Mouse (Mus musculus) mouse embryonic stem cell (cell line): ENCODE data around the gene Myl7.
"Not testable (repeated sequence)": the region's sequence is repeated elsewhere in the genome, so short reads cannot be mapped to it uniquely, and the experiment has no call there.

ENCODE experiments used
- in situ Hi-C, 2 experiments: fragments of 300-500 bp; cut with MboI; formaldehyde crosslinking; loops; 1 replicate in 1 of 2; 3 replicates in 1 of 2; pipeline ENCODE4 v1.14.3; 2019 to 2020; ENCODE audit warnings: low sequenced_read_pairs in 2 of 2, low pct_unique_long_range_greater_than_20kb in 1 of 2, mixed read lengths in 1 of 2; ENCODE audit not compliant: unreplicated experiment in 1 of 2

Gene Myl7

DNA sequence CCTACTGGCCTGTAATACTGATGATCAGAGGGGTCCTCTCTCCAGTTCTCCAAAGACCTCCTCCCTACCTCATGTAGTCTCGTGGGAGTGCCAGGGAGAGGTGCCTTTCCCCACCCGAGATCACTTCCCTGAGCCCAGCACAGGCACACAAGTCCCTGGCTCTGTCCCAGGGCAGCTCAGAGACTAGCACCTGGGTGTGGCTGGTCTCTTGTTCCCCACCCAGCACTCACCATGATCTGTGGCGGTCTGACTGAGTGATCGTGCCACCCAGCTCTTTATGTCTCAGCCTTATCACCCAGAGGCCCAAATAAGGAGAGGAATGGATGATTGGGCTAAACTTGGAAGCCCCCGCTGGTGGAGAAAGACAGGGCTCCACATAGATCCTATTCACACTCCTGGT lies at the start of gene Myl7:
Myl7 (minus strand) TSS at position 252 of the 400 bp plus-strand sequence.
- in situ Hi-C loops, result no loop called here

DNA sequence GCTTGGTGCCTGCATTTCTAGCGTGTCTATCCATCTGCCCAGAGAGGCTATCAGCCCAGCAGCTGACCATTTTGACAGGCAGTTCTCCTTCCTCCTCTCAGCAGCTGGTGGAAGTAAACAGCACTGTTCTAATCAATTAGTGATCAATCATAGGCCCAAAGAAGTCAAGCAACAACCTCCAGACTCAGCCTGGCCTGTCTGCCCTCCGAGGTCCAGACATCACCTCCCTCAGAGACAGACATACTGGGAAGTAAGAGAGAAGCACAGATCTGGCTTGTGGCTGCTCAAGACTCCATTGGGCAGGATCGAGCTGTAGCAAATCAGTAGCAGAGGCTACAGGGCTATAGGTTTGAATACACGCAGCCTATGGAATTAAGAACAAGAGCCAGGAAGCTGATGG lies 49.2 kb upstream of the Myl7 start:
- in situ Hi-C loops, result no loop called here

DNA sequence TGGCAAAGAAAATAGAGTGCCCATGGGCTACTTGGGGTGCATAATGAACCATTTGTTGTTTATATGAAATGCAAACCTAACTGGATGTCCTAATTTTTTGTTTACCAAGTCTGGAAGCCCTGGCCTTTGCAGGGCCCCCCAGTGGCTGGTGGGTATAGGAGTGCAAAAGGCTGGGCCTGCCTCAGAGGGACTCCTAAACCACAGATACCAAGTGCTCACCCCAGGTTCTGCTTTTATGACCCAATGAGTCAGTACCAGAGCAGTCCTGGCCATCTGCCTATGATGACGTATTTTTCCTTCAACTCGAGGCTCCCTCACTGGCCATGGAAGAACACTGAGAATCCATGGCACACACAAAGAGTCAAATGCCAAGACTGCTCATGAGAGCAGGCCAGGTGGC lies 46.5 kb upstream of the Myl7 start:
- in situ Hi-C loops, result no loop called here

DNA sequence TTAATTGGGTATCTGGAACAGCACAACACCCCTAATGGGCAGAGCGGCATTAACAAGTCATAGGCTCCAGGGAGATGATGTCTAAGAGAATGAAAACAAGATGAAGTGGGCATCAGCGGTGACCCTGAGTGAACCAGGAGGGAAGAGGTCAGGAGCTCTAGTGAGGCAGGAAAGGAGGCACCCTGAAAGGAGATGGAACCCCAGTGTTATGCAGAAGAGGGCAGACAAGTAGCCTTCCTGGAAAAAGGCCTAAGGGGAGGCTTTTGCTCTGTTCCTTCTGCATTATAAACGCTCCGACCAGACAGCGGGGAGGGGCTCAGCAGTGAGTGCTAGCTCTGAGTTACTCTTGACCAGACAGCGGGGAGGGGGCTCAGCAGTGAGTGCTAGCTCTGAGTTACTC lies 44.4 kb upstream of the Myl7 start:
- in situ Hi-C loops, result no loop called here

DNA sequence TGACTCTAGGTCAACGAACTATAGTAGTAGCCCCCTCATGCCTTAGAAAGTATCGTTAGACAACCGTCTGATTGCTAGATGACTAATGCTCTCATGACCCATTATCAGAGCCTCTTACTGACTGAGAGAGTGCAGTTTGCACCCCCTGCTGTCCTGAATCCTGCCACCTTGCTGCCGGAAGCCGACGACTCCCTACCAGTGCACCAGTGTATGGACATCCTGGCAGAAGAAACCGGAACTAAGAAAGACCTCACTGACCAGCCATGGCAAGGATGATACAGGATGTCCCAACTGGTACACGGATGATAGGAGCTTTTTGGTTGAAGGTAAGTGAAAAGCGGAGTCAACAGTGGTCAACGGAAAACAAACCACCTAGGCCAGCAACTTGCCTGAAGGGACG lies 35.9 kb upstream of the Myl7 start:
- in situ Hi-C loops, result not testable (repeated sequence)

DNA sequence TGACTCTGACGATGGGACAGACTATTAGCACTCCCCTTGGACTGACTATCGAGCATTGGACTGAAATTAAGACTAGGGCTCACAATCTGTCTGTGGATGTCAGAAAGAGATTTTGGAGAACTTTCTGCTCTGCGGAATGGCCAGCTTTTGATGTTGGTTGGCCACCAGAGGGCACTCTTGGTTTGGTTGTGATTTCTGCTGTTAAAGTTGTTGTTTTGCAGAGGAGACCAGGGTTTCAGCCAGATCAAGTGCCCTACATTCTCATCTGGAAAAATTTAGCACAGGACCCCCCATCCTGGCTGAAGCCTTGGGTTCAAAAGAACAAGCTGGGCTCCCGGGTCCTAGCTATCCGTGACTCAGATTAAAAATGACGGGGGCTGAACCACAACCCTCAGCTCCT lies 33.4 kb upstream of the Myl7 start:
- in situ Hi-C loops, result not testable (repeated sequence)

DNA sequence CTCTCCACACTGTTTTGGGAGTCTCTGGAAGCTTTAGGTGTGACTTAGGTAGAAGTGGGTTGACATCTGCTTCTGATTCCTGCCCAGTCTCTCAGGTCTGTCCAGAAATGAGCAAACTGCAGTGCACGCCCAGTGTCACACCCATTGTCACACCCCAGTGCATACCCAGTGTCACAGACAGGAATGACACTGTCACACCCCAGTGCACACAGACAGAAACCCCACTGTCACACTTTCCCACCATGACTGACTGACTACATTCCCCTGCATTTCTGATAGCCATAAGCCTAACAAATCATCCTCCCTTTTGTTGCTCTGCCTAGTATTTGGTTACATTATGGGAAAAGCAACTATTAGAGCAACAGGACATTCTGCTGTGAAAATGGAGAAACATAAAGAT lies 32.0 kb upstream of the Myl7 start:
- in situ Hi-C loops, result no loop called here

DNA sequence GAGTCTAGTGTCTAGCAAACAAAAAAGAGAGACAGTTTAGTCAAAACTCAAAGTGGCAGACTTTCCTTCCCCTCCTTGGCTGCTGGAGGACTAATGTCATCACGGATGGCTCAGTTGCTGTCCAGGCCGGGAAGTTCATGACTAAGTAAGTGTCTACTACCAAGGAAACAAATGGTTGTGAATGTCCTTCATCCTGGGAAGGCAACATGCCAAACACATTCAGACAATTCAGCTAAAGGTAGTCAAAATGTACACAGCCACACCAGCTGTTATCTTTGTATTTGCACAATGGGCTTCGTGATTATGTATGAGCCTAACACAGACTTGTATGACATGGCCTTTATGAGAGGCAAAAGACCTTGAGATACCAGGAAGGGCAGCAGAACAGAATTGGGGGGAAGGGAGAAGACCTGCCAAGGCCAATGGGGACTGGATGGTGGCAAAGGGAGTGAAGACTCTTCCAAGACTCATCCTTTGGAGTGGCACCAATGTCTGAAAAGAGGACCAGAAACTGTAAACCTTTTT lies 28.2 kb upstream of the Myl7 start:
- in situ Hi-C loops, result no loop called here

DNA sequence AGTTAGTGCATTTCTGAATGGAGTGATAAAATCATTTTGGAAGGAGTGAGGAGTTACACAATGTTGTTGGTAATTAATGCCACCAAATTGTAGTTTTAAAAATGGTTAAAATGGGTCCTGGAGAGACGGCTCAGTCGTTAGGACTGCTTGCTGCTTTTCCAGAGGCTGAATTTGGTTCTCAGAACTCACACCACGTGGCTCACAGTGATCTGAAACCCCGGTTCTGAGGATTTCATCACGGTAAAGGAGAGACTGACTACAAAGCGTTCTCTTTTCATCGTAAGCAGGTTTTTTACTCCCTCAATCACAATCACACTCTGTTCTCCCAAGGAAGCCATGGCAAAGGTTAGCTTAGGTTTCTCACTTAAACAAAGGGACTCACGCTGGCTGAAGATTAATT lies 26.1 kb upstream of the Myl7 start:
- in situ Hi-C loops, result no loop called here

DNA sequence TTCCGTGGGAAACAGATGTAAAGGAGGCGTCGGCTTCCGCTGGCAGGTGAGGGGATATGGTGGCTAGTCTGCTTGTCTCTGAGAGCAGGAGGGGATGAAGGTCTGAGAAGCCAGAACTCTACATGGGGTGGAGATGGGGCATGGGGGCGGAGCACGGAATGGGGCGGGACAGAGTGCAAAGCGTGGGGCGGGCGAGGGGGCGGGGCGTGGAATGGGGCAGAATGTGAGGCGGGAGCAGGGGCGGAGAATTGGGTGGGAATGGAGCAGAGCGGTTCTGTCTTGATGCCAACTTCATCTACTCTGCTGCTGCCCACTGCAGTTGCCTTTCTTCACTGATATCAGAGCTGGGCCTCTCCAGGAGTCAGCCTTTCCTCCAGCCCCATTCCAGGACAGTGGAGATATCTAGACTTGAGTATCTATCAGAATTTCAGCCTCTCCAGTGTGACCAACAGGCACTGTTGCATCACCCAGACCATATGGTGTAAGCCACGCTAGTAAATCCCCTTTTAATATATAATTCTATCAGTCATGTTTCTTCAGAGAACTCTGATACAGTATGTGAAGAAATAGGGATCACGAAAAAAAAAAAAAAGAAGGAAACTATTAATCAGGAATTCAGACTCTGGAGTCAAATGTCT lies 21.9 kb upstream of the Myl7 start:
- in situ Hi-C loops, result no loop called here

DNA sequence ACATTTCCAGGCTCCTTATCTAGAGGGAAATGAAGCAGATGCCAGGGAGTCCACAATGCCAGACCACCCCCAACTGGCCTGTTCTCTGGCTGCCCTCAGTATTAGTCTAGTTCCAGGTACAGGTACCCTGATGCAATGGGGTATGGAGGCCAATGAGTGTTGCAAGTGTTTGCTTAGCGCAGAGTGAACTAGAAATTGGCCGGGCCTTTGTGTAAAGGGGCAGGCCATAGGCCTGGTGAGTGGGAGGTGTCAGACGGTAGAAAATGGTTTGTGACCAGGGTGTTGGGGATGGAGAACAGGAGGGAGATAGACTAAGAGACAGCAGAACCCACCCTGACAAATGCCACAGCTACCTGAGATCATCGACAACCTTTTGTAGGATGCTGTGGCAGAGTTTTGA lies 21.0 kb upstream of the Myl7 start:
- in situ Hi-C loops, result no loop called here

DNA sequence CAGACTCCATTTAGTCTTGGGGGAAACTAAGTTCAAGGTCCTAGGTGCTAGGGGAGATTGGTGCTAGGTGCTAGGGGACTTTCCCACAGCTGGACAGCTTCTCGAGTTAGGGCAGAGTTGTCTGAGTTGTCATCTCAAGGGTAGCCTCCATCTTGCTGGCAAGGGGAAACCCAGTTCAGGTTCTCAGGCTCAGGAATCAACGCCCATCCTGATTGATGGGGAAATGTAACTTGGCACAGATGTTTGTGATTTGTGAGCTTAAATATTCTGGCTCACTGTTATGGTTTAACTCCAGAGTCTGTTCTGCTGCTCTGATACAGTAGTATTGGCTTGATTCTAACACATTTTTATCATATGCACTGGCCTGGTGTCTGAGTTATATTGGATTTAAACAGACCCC lies 19.5 kb upstream of the Myl7 start:
- in situ Hi-C loops, result no loop called here

DNA sequence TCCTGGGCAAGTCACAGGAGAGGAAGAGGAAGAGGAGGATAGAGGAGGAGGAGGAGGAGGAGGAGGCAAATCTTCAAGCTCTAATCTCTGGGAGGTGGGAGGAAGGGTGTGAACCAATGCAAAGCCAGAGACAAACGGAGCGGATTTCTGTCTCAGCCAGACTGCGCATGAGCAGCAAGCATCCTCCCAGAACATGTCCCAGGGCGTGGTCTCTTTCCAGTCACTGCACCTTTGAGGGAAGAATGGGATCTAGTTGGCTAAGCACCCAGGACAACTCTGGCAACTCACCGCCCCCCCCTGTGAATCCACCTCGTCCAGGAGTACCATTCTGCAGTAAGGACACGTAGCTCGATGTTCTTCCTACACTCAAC lies 17.6 kb upstream of the Myl7 start:
- in situ Hi-C loops, result no loop called here

DNA sequence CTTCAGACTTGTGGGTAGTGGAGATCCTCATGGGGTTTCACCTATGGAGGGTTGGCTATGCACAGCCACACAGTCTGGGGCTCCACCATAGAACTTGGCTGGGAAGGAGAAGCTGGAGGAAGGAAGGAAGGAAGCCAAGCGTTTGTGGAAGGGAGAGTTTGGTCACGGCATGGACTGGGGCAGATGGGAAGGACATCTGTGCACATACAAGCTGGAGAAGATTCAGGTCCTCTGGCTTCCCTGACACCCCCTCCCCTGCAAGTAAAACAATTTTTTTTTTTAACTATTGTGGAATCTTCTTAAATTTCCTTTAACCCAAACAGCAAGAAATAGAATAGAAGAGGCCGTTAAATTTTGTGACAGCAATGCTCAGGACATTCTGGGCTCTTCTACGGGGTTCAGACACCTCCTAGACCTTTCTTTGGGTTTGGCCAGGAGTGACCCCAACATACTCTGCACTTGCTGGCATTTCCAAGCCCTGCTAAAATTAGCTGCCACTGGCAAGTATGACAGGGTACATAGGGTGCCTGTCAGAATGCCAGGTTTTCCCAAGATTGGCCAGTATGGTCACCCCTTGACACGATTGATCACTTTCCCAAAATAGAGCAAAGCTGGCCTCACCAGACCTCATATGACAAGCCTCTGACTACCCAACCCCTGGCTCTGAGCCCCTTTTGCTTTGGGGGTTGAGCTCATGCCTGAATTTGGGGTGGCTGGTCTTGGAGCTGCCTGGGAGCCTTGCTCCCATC lies 17.0 kb upstream of the Myl7 start:
- in situ Hi-C loops, result no loop called here

DNA sequence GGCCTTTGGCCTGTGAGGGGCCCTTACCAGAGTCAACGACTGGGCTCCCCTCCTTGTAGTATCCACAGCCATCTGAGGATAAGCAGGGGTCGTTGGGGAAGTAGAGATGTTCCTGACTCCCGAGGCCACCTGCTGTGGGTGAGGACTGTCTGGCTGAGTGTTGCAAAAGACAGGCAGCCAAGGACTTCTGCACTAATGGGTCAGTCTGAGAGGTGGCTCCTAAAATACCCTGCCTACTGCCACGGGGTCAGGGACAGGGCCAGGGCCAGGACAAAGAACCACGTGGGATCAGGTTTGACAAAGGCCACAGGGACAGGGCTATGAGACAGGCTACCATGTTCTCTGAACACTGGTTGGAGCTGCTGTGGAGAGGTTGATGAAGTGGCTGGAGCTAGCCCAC lies 16.4 kb upstream of the Myl7 start:
- in situ Hi-C loops, result no loop called here

DNA sequence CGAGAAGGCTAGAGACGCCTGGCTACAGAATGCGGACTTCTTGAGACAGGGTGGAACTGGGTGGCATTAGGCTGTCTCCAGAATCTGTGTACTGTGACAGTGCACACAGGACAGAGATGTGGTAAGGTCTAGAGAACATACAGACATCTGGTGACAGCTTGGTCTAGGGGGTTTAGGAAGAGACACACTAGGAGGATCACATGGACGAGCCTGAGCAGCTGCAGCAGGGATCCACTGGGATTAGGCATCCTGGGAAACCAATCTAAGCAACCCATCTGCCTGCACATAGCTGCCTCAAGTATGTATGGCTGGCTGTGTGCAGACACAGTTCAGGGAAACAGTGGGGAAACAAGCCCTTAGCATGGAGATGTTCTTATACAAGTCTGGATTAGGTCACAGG lies 15.4 kb upstream of the Myl7 start:
- in situ Hi-C loops, result no loop called here

DNA sequence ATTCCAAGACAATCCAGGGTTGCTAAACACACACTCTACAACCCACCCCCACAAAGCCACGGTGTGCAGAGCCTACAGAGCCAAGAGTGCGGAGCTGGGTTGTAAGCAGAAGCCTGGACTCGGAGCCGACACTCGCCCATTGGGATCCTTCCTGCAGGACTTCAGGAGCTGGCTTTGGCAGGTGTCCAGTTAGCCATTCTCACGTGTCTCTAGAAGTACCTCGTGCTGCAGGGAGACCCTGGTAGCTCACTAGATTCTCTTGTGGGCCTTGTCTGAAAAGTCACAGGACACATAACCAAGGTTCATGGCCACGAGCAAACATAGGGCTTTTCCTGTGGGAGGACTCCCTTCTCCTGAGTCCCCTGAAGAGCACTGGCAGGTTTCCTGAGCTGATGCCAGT lies 14.7 kb upstream of the Myl7 start:
- in situ Hi-C loops, result no loop called here

DNA sequence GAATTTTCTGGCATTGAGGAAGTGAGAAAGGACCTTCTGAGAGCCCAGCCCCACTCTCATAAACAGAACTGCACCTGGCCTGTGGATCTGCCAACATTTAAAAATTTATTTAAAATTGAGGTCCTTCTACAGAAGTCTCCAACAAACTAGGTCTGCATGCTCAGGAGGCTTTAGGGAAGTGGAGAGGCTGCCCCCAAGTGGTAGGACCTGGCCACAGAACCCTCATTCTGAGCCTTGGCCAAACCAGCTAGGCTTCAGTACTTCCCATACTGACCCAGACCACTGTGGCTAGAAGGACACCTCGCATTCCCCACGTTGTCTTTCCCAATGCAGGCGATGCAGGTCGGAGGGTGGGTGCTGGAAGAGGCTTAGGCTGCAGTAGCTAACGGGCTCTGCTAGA lies 14.1 kb upstream of the Myl7 start:
- in situ Hi-C loops, result no loop called here

DNA sequence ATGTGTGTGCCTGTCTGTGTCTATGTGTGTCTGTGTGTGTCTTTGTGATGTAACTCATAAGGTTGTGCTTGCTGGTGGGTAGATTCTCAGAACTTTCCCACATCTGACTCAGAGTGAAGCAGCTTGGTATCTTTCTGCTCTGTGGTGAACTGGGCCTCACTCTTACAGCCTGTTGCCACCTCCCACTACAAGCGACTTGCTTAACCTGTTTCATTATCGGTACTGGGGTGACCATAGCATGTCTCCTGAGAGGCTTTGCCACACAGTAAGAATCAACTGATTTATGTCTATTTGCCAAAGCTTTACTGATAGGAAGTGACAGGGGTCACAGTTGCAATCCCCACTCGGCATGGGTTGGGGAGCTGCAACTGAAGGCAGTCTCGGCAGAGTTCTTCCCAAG lies 10.1 kb upstream of the Myl7 start:
- in situ Hi-C loops, result no loop called here

DNA sequence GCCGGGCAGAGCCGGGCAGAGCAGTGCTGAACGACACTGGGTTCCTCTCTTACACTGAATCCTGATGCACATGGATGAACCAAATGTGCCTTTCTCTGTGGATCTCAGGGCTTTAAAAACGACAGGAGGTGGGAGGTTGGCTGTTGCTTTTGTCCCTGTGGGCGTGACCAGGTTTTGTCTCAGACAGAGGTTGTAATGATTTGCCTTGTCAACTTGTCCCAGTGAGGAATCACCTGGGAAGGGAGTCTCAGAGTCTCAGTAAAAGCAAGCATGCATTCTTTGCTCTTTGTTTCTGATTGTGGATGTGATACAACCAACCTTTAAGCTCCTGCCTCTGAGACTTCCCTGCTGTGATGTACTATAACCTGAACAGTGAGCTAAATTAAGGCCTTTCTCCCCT lies 8.5 kb upstream of the Myl7 start:
- in situ Hi-C loops, result no loop called here
